Comparison of ENCODE assay signal across 24 mouse cellular contexts in genomic region chr12:27926730-27927129, GRCm38 (mm10).
"Had no signal": no experiment of that assay in that cellular context is flagged by ENCODE, and none has a peak within 500 bp of the region (broad histone marks: within the 10 kb centered on the region; RNA-seq: fewer than 3 reads in every experiment).

No protein-coding gene starts in this region.

- H3K27ac ChIP-seq: gastrocnemius, adult 2 months; heart, adult 2 months; hindbrain, embryonic 10.5 days; hindbrain, embryonic 12.5 days; hindbrain, embryonic 14.5 days; intestine, embryonic 15.5 days; left cerebral cortex, adult 2 months; limb, embryonic 10.5 days; limb, embryonic 12.5 days had no signal

- H3K4me2 ChIP-seq: heart, embryonic 11.5 days; hindbrain, embryonic 12.5 days; hindbrain, embryonic 14.5 days; intestine, embryonic 15.5 days; limb, embryonic 12.5 days; liver, embryonic 11.5 days had no signal

- DNase-seq: gastrocnemius, adult 2 months; gastrocnemius, postnatal 10 days; gastrocnemius, postnatal 25 days; heart, adult 2 months; heart, postnatal 10 days; heart, postnatal 4 days; kidney, adult 18-20 months; kidney, adult 8-10 months; kidney, postnatal 10 days; kidney, postnatal 25 days; kidney, postnatal 4 days; liver had no signal

- H3K9me3 ChIP-seq: hindbrain, embryonic 10.5 days; hindbrain, embryonic 12.5 days; intestine, embryonic 15.5 days; limb, embryonic 10.5 days had no signal

- H3K4me1 ChIP-seq: intestine, embryonic 15.5 days had no signal

- ATAC-seq: hindbrain, embryonic 16.5 days; inflammation-experienced regulatory T-cells, adult 6 months; intestine, embryonic 15.5 days; intestine, postnatal 0 days had no signal

- H3K27me3 ChIP-seq: hindbrain, embryonic 12.5 days; intestine, embryonic 15.5 days; limb, embryonic 12.5 days had no signal

- H3K9ac ChIP-seq: hindbrain, embryonic 12.5 days; hindbrain, embryonic 14.5 days; intestine, embryonic 15.5 days; limb, embryonic 12.5 days had no signal

- H3K4me3 ChIP-seq: gastrocnemius, adult 2 months; heart, adult 2 months; hindbrain, embryonic 10.5 days; hindbrain, embryonic 12.5 days; intestine, embryonic 15.5 days; left cerebral cortex, adult 2 months; limb, embryonic 10.5 days; limb, embryonic 12.5 days had no signal

- H3K36me3 ChIP-seq: hindbrain, embryonic 10.5 days; hindbrain, embryonic 12.5 days; intestine, embryonic 15.5 days; limb, embryonic 10.5 days; limb, embryonic 12.5 days had no signal
